Mouse (Mus musculus): ENCODE results near the gene Ces1g. TPM values are rescaled to one million over a fixed set of nuclear protein-coding genes. Genes with fewer than 3 reads are reported as not detected.

Ces1g gene
- total RNA-seq (2023) = not detected

GRCm38 (mm10) chr8:93337207-93337606 lies at the start of gene Ces1g:
Gene Ces1g (minus strand): TSS chr8:93337308.

GRCm38 (mm10) chr8:93379625-93380024 lies 42.5 kb upstream of the Ces1g start, which contains the start of gene Ces1h:
Gene Ces1h (minus strand): TSS chr8:93379725.

GRCm38 (mm10) chr8:93279556-93279955 lies 57.6 kb downstream of the Ces1g start, which contains the start of gene Ces1f:
Gene Ces1f (minus strand): TSS chr8:93279747.

Other genes with a start within 250 kb of the Ces1g start
- gene Ces1c, start 206.0 kb downstream of the Ces1g start, total RNA-seq (2023) = not detected
- gene Ces1d, start 139.5 kb downstream of the Ces1g start, total RNA-seq (2023) = not detected
- not detected for gene Ces1e, start 107.7 kb downstream of the Ces1g start, total RNA-seq (2023)
- not detected for gene Ces1f, start 57.6 kb downstream of the Ces1g start, total RNA-seq (2023)
- gene Ces1h, start 42.4 kb upstream of the Ces1g start, total RNA-seq (2023) = not detected
- gene Ces5a, start 198.5 kb upstream of the Ces1g start, total RNA-seq (2023) = not detected

Data from T-cell, adult 66 days (primary cell).